Mouse (Mus musculus): ENCODE results near the gene Rbpjl. TPM values are rescaled to one million over a fixed set of nuclear protein-coding genes. Genes with fewer than 3 reads are reported as not detected.
A peak's percentile ranks its signal among the peaks of the same experiment; 100 is the strongest.

The Rbpjl gene
- polyA plus RNA-seq, 1 experiment from 2014 or later: not detected

DNA sequence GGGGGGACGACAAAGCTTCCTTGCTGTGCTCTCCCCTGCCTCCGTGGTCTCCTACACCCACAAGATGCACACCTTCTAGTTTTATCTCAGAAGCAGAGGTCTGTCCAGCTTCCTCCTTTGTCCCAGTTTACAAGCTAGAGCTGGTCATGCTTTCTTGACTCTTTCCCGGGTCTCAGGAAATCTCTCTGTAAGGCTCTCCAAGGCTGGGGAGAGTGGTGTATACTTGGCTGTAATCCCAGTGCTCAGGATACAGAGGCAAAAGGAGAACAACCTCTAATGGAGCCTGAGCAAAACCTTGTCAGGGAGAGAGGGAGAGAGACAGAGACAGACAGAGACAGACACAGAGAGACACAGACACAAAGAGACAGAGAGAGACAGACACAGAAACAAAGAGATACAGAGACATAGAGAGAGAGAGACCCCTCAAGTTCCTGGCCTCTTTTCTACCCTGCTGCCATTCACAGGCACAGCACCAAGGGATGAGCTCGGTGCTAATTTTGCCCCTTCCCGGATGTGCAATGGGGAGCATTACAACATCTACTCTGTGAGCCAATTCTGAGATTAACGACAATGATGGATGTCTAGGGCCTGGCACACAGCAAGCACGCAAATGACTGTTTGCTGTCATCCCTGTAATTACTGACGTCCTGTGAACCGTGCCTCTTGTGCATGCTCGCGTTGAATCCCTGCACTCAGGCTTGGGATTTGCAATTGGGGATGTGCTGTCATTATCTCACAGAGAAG, 19.1 kb upstream of the Rbpjl start:
- H3K4me2 ChIP-seq (ENCODE audit: low read depth, low read length): no peak overlapping the region
- H3K9ac ChIP-seq (replicated peaks; ENCODE audit: low read length): no peak overlapping the region
- 64% methylated on average over 11 of the region's 11 CpGs for WGBS
- no peaks in the 10 kb centered on the region for H3K27me3 ChIP-seq (ENCODE audit: control insufficient read depth, insufficient read depth, low read length)
- ATAC-seq (replicated peaks; ENCODE audit: insufficient number of reproducible peaks, low FRiP score, low TSS enrichment, low read depth) (no peak), DNase-seq (ENCODE audit: low spot score) (no peak)
- no peak overlapping the region for H3K4me3 ChIP-seq (ENCODE audit: low read depth, low read length)
- 0 out of 2 replicates have a peak, but pooled peaks cover 3% of the 10 kb centered on the region for H3K4me1 ChIP-seq (ENCODE audit: control insufficient read depth, insufficient read depth, low read length)
- no peak overlapping the region for H3K27ac ChIP-seq (replicated peaks; ENCODE audit: low read depth, low read length)
- no peaks in the 10 kb centered on the region for H3K9me3 ChIP-seq (replicated peaks; ENCODE audit: control insufficient read depth, low read length)
- no peaks in the 10 kb centered on the region for H3K36me3 ChIP-seq (replicated peaks; ENCODE audit: control insufficient read depth, insufficient read depth, low read depth, low read length)

DNA sequence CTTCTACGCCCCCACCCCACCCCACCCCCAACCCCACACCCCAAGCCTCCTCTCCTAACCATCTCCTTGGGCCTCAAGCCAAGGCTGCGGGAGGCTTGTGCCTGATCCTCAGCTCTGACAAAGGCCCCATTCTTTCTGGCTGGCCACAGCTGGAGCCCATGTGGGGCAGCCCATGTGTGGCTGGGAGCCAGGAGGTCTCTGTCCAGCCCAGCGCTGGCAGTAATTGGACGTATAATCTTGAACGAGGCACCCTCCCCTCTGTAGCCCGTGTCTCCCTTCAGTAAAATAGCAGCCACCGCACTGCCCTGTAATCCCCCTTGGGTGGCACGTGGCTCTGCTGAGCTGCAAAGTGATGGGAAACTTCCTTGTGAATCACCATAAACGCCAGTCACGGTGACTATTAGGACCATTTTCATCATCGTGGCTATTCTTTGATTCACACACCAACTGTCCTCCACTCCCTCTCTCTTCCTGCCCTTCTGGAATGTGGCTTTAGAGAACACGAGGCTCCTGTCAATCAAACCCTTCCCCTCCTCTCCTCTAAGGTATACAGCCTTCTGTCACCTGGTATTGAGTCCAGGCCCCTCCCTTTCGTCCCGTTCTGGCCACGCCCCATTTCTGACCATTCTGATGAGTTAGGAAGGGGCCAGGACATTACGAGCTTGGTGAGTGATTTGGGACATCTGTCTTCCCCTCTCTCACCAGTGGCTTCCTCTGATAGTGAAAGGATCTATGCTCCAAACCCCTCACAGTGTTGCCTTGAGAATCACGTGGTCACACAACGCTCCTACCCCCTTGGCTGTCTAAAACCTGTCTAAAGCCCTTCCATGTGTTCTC, 16.8 kb upstream of the Rbpjl start:
- Histone ChIP-seq H3K9me3 (replicated peaks; ENCODE audit: control insufficient read depth, low read length) (no peaks in the 10 kb centered on the region), H3K4me1 (ENCODE audit: control insufficient read depth, insufficient read depth, low read length) (0 out of 2 replicates have a peak, but pooled peaks cover 3% of the 10 kb centered on the region), H3K27me3 (ENCODE audit: control insufficient read depth, insufficient read depth, low read length) (no peaks in the 10 kb centered on the region), H3K4me2 (ENCODE audit: low read depth, low read length) (no peak overlapping the region; the same call in 1 of the 2 replicates), H3K9ac (replicated peaks; ENCODE audit: low read length) (peak overlapping the region; percentile 22; the same call in 1 of the 2 replicates), H3K36me3 (replicated peaks; ENCODE audit: control insufficient read depth, insufficient read depth, low read depth, low read length) (no peaks in the 10 kb centered on the region), H3K4me3 (ENCODE audit: low read depth, low read length) (no peak overlapping the region), H3K27ac (replicated peaks; ENCODE audit: low read depth, low read length) (no peak overlapping the region)
- ATAC-seq (replicated peaks; ENCODE audit: insufficient number of reproducible peaks, low FRiP score, low TSS enrichment, low read depth) (peak; percentile 85), DNase-seq (ENCODE audit: low spot score) (peak; percentile 61)
- 6% methylated on average over 17 of the region's 18 CpGs for WGBS

DNA sequence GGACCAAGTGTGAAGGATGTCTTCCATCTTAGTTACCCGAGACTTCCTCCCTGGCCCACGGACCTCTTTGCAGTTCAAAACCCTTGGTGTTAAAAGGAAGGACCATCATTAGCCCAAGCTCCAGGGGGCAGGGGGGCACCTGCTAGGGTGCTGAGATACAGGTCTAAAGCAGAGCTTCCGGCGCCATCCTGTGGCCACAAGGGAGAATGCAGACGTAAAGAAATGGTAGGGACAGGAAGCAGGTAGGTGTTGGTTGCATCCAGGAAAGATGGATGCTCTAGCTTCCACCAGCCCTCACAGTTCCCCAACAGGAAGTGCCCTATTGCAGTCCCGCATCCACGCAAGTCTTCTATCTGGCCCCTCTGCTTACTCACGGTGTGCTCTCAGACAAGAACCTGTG, 16.0 kb upstream of the Rbpjl start:
- 23% methylated on average over 8 of the region's 8 CpGs for WGBS
- peak; percentile 44 for DNase-seq (ENCODE audit: low spot score)
- H3K27ac ChIP-seq (replicated peaks; ENCODE audit: low read depth, low read length): no peak overlapping the region
- ATAC-seq (replicated peaks; ENCODE audit: insufficient number of reproducible peaks, low FRiP score, low TSS enrichment, low read depth): no peak
- no peak overlapping the region for H3K9ac ChIP-seq (replicated peaks; ENCODE audit: low read length)
- H3K27me3 ChIP-seq (ENCODE audit: control insufficient read depth, insufficient read depth, low read length): no peaks in the 10 kb centered on the region
- H3K36me3 ChIP-seq (replicated peaks; ENCODE audit: control insufficient read depth, insufficient read depth, low read depth, low read length): no peaks in the 10 kb centered on the region
- H3K4me1 ChIP-seq (ENCODE audit: control insufficient read depth, insufficient read depth, low read length): 0 out of 2 replicates have a peak, but pooled peaks cover 3% of the 10 kb centered on the region
- H3K4me3 ChIP-seq (ENCODE audit: low read depth, low read length): no peak overlapping the region
- H3K4me2 ChIP-seq (ENCODE audit: low read depth, low read length): no peak overlapping the region
- H3K9me3 ChIP-seq (replicated peaks; ENCODE audit: control insufficient read depth, low read length): no peaks in the 10 kb centered on the region

DNA sequence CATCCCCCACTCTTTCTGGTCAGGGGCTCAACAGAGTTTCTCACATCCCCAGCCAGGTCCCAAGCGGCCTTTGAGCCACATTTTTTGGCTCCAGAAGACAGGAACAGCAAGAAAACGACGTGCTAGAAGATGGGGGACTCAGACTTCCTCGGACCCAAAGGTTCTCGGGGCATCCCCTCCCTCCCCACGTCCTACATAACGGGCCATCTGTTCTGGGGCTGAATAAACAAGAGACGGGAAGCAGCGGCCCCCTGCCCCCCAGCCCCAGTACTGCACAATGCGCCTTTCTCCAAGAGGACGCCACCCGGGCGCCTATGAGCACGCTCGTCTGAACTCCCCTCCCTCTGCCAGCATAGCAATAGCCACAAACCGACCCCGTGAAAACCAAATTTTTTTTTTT, 13.9 kb upstream of the Rbpjl start, which contains the start of gene Slpi:
TSS of gene Slpi (minus strand) at position 76 of the 400 bp plus-strand sequence.
- Histone ChIP-seq H3K27ac (replicated peaks; ENCODE audit: low read depth, low read length) (peak within 1 kb of the TSS; percentile 59; the same call in 1 of the 2 replicates), H3K27me3 (ENCODE audit: control insufficient read depth, insufficient read depth, low read length) (no peaks in the 10 kb centered on the region), H3K36me3 (replicated peaks; ENCODE audit: control insufficient read depth, insufficient read depth, low read depth, low read length) (no peaks in the 10 kb centered on the region), H3K9ac (replicated peaks; ENCODE audit: low read length) (peak within 1 kb of the TSS; percentile 58), H3K4me2 (ENCODE audit: low read depth, low read length) (peak within 1 kb of the TSS; percentile 78), H3K9me3 (replicated peaks; ENCODE audit: control insufficient read depth, low read length) (no peaks in the 10 kb centered on the region), H3K4me1 (ENCODE audit: control insufficient read depth, insufficient read depth, low read length) (0 out of 2 replicates have a peak, but pooled peaks cover 3% of the 10 kb centered on the region), H3K4me3 (ENCODE audit: low read depth, low read length) (peak within 1 kb of the TSS; percentile 44)
- DNase-seq (ENCODE audit: low spot score) (peak; percentile 68), ATAC-seq (replicated peaks; ENCODE audit: insufficient number of reproducible peaks, low FRiP score, low TSS enrichment, low read depth) (peak; percentile 55)
- 4% methylated on average over 17 of the region's 17 CpGs for WGBS

DNA sequence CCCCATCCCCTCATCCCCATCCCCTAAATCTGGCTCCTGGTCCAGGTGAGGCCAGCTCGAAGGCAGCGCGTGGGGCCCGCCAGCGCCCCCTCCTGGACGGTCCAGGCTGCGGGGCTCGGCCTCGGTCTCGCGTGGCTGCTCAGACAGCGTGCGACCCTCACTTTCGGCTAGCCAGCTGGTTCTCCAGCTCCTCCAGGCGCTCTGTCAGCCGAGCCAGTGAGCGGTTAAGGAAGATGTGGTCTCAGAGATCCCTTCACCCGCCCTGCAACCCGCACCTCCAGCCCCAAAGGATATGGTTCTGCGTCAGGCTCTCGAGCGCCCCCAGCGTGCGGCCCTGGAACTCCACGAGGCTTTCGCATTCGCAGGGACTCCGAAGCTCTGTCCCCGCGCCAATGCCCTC, 13.4 kb upstream of the Rbpjl start:
- peak overlapping the region; percentile 58 for H3K9ac ChIP-seq (replicated peaks; ENCODE audit: low read length)
- H3K4me3 ChIP-seq (ENCODE audit: low read depth, low read length): peak overlapping the region; percentile 44
- H3K4me1 ChIP-seq (ENCODE audit: control insufficient read depth, insufficient read depth, low read length): 0 out of 2 replicates have a peak, but pooled peaks cover 3% of the 10 kb centered on the region
- no peaks in the 10 kb centered on the region for H3K27me3 ChIP-seq (ENCODE audit: control insufficient read depth, insufficient read depth, low read length)
- peak; percentile 88 for DNase-seq (ENCODE audit: low spot score)
- ATAC-seq (replicated peaks; ENCODE audit: insufficient number of reproducible peaks, low FRiP score, low TSS enrichment, low read depth): 0 out of 2 replicates have a peak, but pooled peaks have one; percentile 21
- H3K4me2 ChIP-seq (ENCODE audit: low read depth, low read length): peak overlapping the region; percentile 78
- under 1% methylated on average over 30 of the region's 30 CpGs for WGBS
- H3K27ac ChIP-seq (replicated peaks; ENCODE audit: low read depth, low read length): peak overlapping the region; percentile 59; the same call in 1 of the 2 replicates
- no peaks in the 10 kb centered on the region for H3K9me3 ChIP-seq (replicated peaks; ENCODE audit: control insufficient read depth, low read length)
- no peaks in the 10 kb centered on the region for H3K36me3 ChIP-seq (replicated peaks; ENCODE audit: control insufficient read depth, insufficient read depth, low read depth, low read length)

DNA sequence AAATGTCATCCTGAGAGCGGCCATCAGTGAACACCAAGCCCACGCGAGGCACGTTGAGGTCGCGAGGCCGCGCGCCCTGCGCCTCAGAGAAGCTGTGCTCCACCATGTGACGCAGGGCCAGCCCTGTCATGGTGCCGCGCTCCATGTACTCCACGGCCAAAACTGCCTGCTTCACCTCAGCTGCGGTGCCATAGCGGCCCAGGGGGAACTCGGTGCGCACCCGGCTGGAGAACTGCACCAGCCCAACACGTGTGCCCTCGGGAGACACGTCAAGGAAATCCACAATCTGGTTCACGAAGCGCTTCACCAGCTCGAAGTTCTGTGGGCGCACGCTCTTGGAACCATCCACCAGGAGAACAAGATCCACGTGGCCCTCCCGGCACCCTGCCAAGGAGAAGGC, 9.8 kb upstream of the Rbpjl start:
- Histone ChIP-seq H3K27me3 (ENCODE audit: control insufficient read depth, insufficient read depth, low read length) (no peaks in the 10 kb centered on the region), H3K9ac (replicated peaks; ENCODE audit: low read length) (no peak overlapping the region), H3K36me3 (replicated peaks; ENCODE audit: control insufficient read depth, insufficient read depth, low read depth, low read length) (no peaks in the 10 kb centered on the region), H3K9me3 (replicated peaks; ENCODE audit: control insufficient read depth, low read length) (no peaks in the 10 kb centered on the region), H3K4me2 (ENCODE audit: low read depth, low read length) (no peak overlapping the region), H3K27ac (replicated peaks; ENCODE audit: low read depth, low read length) (no peak overlapping the region), H3K4me3 (ENCODE audit: low read depth, low read length) (no peak overlapping the region), H3K4me1 (ENCODE audit: control insufficient read depth, insufficient read depth, low read length) (no peaks in the 10 kb centered on the region)
- 79% methylated on average over 29 of the region's 29 CpGs for WGBS
- DNase-seq (ENCODE audit: low spot score) (no peak), ATAC-seq (replicated peaks; ENCODE audit: insufficient number of reproducible peaks, low FRiP score, low TSS enrichment, low read depth) (no peak)

DNA sequence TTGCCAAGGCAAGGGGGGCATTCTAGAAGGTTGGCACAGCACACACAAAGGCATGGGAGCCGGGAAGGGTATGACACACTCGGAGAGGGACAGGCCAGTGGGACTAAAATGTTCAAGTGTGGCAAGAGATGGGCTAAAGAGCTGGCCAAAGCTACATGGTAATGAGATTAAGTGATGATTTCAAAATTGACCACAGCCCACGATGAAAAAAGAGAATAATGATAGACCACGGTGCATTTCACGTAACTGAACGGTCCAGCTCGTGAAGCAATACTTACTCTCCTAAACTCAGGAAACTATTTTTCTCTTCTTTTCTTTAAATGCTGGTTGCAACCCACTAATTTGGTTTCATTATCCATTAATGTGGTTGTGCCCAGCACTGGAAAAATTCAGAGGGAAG, 6.9 kb upstream of the Rbpjl start:
- 94% methylated on average over 7 of the region's 7 CpGs for WGBS
- H3K27me3 ChIP-seq (ENCODE audit: control insufficient read depth, insufficient read depth, low read length): peaks cover 23% of the 10 kb centered on the region

More for the DNA sequence above, 6.9 kb upstream of the Rbpjl start:
- H3K9me3 ChIP-seq (replicated peaks; ENCODE audit: control insufficient read depth, low read length): no peaks in the 10 kb centered on the region
- no peak overlapping the region for H3K4me2 ChIP-seq (ENCODE audit: low read depth, low read length)
- ATAC-seq (replicated peaks; ENCODE audit: insufficient number of reproducible peaks, low FRiP score, low TSS enrichment, low read depth): no peak
- H3K4me3 ChIP-seq (ENCODE audit: low read depth, low read length): no peak overlapping the region
- no peak for DNase-seq (ENCODE audit: low spot score)
- no peaks in the 10 kb centered on the region for H3K36me3 ChIP-seq (replicated peaks; ENCODE audit: control insufficient read depth, insufficient read depth, low read depth, low read length)
- H3K4me1 ChIP-seq (ENCODE audit: control insufficient read depth, insufficient read depth, low read length): no peaks in the 10 kb centered on the region; the same call in 1 of the 2 replicates
- H3K27ac ChIP-seq (replicated peaks; ENCODE audit: low read depth, low read length): no peak overlapping the region
- H3K9ac ChIP-seq (replicated peaks; ENCODE audit: low read length): no peak overlapping the region

Measured in embryonic facial prominence, embryonic 11.5 days (tissue).